Mouse (Mus musculus) natural killer cell, adult 2 months (primary cell): Measurements from ENCODE around the gene Slc16a14.
"Not testable (repeated sequence)": the region's sequence is repeated elsewhere in the genome, so short reads cannot be mapped to it uniquely, and the experiment has no call there.

Experiments
- DNase-seq, 2 experiments: peaks; one replicate each; pipeline ENCODE4 v3.0.0; 2022; ENCODE audit warnings: low spot score in 2 of 2

Gene Slc16a14

GRCm38 (mm10) chr1:84934503-84935333 is at the start of gene Slc16a14:
Gene Slc16a14, minus strand, starts transcription at chr1:84935134.
- no peak for DNase-seq

DNA sequence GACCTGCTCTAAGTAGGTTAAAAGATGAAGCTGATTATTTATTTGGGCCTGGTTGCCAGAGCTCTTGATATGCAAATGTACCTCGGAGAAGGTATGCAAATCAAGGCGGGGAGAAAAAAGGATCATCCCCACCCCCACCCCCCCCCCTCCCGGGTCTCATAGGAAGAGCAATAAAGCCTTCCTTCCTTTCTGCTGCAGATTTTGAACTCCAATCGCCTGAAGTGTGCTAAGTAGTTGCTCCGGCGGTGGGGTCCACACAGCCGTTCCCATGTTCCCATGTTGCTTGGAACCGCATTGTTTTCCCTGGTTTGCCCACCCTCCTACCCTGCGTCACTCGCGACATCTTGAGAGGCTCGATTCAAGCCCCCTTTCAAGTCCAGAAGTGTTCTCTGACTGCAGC is 26.8 kb upstream of the Slc16a14 start:
- not testable (repeated sequence) for DNase-seq

DNA sequence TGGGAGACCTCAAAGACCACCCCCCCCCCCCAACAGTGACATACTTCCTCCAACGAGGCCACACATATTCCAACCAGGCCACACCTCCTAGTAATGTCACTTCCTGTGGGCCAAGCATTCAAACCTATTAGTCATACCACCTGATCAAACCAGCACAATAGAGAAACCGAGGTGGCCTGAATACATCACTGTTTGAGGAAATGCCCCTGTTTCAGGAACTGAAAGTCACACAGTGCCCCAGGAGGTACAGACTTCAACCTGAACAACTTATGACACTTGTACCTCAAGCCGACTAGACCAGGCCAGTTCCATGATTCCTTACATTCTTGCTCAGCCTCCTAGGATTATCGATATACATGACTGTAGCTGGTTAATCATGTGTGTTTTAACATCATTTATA is 22.8 kb upstream of the Slc16a14 start:
- not testable (repeated sequence) for DNase-seq

GRCm38 (mm10) chr1:84956771-84957170 is 21.8 kb upstream of the Slc16a14 start:
- DNase-seq = not testable (repeated sequence)

DNA sequence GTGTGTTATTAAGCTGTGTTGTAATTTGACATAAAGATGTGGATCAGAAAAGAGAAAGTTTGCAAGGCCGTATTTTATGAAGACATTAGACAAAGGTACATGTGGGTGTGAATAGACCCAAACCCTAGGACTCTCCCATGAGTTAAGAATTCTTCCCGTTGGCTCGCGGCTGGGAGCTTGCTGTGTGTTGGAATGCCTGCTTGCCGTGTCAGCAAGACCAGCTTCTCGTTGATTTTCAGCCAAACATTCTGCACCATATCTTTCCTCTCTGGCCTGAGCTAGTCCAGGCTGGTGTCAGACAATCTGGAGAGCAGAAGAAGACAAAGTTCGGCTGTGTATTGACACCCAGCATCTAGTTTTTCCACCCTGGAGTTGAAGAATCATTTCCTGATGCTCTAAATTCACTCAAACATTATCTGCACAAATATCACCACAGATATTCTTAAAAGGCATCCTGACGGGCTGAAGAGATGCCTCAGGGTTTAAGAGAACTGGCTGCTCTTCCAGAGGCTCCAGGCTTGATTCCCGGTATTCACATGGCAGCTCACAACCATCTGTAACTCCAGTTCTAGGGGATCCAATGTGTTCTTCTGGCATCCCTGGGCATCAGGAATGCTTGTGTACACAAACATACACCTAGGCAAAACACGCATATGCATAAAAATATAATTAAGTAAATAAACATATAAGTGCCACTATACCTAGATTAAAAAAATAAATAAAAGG is 17.7 kb upstream of the Slc16a14 start:
- DNase-seq = no peak

DNA sequence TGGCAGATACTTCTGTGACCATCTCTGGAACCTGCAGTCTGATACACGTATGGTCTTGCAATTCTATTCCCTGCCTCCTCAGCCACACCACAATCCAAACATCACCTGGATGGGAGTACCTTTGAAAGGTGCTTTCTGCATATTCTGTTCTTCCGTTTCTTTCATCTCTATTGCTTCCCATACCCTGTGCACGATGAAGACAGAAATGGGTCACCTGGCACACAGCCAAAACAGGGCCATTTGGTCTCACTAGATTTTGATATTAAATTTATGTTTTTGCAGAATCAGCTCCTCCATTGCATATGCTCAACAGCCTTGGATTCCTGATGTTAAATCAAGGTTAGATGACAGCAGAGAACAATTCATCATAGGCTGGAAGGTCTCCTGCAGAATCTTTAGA is 16.6 kb upstream of the Slc16a14 start:
- no peak for DNase-seq

DNA sequence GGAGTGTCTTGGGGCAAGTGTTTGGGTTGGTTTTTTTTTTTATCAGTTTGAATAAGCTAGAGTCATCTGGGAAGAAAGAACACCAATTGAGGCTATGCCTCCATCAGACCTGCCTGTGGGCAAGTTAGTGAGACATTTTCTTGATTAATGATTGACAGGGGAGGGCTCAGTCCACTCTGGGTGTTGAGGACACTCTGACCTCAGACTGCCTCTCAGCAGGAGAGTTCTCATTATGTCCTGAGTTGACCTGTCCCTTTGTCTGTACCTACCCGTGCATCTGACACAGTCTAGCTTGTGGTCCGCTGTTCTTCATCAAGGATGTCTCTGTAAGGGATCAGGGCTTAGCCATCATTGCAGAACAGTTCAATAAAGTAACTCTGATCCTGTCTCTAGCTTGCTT is 12.5 kb upstream of the Slc16a14 start:
- no peak for DNase-seq

DNA sequence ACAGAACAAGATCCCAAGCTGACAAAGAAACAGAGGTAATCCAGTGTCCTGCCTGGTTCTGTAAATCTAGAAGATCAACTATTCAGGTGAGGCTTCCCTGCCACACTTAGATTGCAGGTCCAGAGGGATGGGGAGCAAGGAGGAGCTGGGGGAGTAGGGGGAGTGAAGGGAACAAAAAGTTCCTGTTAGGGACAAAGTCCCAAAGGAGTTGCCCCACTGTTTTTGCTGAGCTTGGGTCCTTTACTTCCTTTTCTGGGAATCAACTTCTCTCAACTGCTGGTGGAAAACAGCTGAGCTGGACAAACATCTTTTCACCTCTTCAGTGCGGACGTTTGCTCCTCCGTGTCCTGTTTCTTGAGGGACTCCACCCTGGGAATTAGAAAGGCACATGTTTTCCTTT is 11.0 kb upstream of the Slc16a14 start:
- no peak for DNase-seq

DNA sequence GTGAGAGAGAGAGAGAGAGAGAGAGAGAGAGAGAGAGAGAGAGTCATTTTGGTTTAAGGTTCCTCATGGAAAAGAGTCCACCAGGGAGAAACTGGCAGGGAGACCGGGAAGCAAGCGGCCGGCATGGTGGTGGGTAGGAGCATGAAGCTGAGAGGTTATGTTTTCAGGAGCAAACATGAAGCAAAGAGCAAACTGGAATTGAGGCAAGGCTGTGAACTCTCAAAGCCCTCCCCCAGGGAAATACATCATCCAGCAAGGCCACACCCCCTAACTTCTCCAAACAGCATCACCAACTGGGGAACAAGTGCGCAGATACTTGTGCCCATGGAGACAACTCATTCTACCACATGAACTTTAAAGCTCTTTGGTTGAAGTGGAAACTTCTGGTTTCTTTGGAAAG is 8.6 kb upstream of the Slc16a14 start:
- no peak for DNase-seq

- no peak for DNase-seq
Observed at GRCm38 (mm10) chr1:84942666-84943065, 7.7 kb upstream of the Slc16a14 start.

GRCm38 (mm10) chr1:84940322-84940721 is 5.4 kb upstream of the Slc16a14 start:
- DNase-seq = no peak

GRCm38 (mm10) chr1:84939466-84939865 is 4.5 kb upstream of the Slc16a14 start:
- no peak for DNase-seq

- DNase-seq = no peak
Observed at GRCm38 (mm10) chr1:84936716-84937510, 2.0 kb upstream of the Slc16a14 start.

- DNase-seq = no peak
Observed at GRCm38 (mm10) chr1:84935668-84936067, 734 bp upstream of the Slc16a14 start.

- no peak for DNase-seq
Observed at GRCm38 (mm10) chr1:84934151-84934502, 807 bp downstream of the Slc16a14 start.

DNA sequence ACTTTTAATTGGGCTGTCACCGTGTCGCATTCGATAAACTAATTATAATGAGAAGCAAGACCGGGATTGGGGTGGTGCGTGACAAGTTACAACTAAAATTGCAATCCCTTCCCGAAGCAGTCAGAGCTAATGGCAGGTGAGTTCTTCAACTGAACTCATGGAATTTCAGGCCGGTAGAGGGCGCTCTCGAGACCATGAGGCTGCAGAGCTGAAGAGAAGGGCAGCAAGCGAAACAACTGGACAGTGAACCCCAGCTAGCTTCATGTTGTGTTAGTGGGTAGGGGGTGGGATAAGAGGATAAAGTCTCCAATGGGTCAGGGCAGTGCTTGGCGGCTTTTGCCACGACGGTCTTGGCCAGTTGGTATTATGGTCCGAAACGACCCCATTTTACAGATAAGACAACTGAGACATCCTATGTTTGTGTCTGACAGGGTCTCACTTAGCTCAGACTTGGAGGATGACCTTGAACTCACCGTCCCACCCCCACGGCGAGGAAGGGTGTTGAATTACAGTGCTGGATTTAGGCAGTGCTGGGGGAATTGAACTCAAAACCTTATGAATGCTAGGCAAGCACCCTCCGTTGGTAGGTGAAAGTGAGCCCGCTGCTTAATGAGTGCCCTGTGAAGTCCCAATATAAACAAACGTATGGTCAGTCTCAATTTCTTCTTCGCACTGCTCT is 1.3 kb downstream of the Slc16a14 start:
- DNase-seq = peak; percentile 10 to 13

DNA sequence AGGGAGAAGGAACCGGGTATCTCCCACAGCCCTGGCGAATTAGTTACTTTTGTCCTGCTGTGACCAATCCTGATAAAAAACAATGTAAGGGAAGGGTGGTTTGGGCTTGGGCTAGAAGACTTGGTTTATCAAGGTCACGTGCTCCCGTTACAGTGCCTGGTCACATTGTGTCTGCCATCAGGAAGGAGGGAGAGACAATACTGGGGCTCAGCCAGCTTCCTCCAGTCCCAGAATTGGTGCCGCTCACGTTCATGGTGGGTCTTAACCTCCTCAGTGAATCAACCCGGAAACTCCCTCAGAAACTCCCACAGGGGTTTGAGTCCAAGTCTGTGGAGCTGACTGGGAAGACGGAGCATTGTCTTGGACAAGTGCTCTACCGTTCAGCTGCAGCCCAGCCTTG is 9.3 kb downstream of the Slc16a14 start:
- DNase-seq = no peak

GRCm38 (mm10) chr1:84924134-84924533 is 10.8 kb downstream of the Slc16a14 start:
- DNase-seq = no peak

- DNase-seq = no peak
Observed at GRCm38 (mm10) chr1:84923432-84923831, 11.5 kb downstream of the Slc16a14 start.

DNA sequence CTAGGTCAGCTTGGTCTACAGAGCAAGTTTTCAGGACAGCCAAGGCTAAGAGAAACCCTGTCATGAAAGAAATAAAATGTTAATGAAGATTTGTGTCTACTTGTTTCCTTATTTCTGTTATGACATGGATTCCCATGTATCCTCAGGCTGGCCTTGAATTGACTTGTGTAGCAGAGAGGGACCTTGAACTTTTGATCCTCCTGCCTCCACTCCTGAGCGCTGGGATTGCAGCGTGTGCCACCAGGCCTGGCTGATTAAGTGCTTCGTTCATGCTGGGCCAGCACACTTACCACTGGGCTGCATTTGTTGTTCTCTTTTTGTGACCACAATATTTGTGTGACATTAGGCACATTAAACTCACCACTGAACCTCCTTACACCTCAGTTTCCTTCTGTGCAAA is 16.1 kb downstream of the Slc16a14 start:
- DNase-seq = no peak

DNA sequence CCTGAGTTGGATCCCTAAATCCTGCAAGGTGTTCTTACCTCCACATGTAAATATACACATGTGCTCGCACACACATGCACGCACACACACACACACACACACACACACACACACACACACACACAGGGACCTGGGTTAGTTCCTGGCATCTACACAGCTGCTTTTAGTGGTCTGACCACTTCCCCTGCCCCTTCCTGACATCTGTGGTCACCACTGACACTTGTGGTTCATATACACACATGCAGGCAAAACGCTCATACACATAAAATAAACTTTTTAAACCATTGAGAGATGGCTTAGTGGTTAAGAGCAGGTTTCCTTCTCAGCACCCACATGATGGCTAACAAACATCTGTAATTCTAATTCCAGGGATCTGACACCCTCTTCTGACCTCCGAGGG is 19.9 kb downstream of the Slc16a14 start:
- peak; percentile 22 to 55 for DNase-seq

DNA sequence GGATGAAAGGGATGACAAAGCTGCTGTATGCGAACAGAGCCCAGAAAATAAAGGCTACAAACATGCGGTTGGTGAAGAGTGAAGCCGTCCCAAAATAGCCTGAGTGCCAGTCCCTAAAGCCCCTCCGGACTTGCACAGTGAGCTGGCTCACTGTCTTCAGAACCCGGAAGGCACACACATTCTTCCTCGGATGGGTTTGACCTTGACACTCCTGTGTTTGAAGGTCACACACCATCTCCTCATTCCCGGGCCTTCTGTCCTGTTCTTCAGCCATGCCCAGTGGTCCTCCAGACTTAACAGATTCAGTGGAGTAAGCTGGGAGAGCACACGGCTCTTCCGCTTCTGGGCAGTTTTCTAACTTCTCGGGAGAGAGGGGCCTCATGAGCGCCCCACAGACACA is 22.4 kb downstream of the Slc16a14 start:
- DNase-seq = no peak
